Mouse (Mus musculus): ENCODE results near the gene Csrp2. TPM values are rescaled to one million over a fixed set of nuclear protein-coding genes. Genes with fewer than 3 reads are reported as not detected.
A peak's percentile ranks its signal among the peaks of the same experiment; 100 is the strongest.

Csrp2 gene
- polyA plus RNA-seq, 1 experiment = 221 TPM

DNA sequence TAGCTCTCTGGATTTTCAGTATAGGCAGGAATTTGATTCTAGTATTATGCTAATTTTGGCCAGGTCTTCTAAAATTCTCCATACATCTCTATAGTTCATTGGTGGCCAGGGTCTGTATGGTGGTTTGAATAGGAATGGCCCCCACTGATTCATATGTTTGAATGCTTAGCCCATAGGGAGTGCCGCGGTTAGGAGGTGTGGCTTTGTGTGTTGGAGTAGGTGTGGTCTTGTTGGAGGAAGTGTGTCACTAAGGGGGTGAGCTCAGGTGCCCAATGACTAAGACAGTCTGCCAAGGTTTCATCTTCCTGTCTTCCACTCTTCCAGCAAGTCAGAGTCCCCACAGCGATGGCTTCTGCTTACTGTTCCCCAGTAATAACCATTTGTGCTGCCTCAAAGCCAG lies 15.7 kb upstream of the Csrp2 start:
- Histone ChIP-seq H3K27ac (ENCODE audit: insufficient read depth, low read length) (no peak overlapping the region), H3K4me3 (ENCODE audit: low read depth, low read length) (no peak overlapping the region), H3K9me3 (replicated peaks; ENCODE audit: control insufficient read depth, insufficient read depth, low read length, poor library complexity, severe bottlenecking) (0 out of 2 replicates have a peak, but pooled peaks cover 2% of the 10 kb centered on the region), H3K9ac (ENCODE audit: low read depth, poor library complexity, severe bottlenecking) (no peak overlapping the region), H3K36me3 (ENCODE audit: control insufficient read depth, insufficient read depth, low read length, poor library complexity, severe bottlenecking) (no peaks in the 10 kb centered on the region), H3K27me3 (ENCODE audit: control insufficient read depth, insufficient read depth, low read length, poor library complexity, severe bottlenecking) (no peaks in the 10 kb centered on the region), H3K4me1 (ENCODE audit: control insufficient read depth, insufficient read depth, low read length) (no peaks in the 10 kb centered on the region)
- no peak for TF ChIP-seq EP300 (IDR thresholded peaks at IDR 0.05; ENCODE audit: insufficient read depth, low read depth, low read length)
- no peak for TF ChIP-seq CTCF (IDR thresholded peaks at IDR 0.05; ENCODE audit: low read depth, low read length)
- no peak for TF ChIP-seq POLR2A (IDR thresholded peaks at IDR 0.05; ENCODE audit: insufficient read depth, low read length)

DNA sequence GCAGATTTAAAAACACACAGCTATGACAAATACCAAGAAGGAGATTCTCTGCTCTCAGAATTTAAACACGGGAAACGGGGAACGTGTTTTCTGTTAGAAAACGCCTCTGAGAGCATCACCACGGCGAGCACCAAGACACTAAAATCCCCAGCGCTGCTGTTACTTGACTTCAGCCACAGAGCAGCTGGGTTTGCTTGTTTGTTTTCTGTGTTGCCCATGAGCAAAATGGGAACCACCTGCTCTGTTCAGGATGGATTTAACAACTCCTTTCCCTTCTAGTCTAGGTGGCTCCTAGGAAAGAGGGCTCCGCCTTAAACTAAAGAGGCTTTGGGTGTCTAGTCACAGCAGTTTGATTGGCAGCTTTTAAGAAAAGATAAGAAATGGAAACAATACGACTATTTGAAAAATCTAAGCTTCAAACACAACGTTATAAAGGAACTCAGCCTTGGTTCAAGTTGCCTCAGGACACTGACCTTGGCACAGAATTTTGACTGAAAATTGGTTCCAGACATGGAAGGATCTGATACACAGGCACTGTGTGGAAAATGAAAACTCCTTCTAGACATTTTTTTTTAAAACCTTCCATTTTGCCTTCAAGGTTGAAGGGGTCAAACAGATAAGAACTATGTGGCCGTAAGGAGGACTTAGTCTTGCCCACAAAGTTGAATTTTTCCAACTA lies 2.8 kb upstream of the Csrp2 start:
- TF ChIP-seq CTCF (IDR thresholded peaks at IDR 0.05; ENCODE audit: low read depth, low read length) (no peak), POLR2A (IDR thresholded peaks at IDR 0.05; ENCODE audit: insufficient read depth, low read length) (no peak), EP300 (IDR thresholded peaks at IDR 0.05; ENCODE audit: insufficient read depth, low read depth, low read length) (no peak)
- Histone ChIP-seq H3K27ac (ENCODE audit: insufficient read depth, low read length) (no peak overlapping the region), H3K9ac (ENCODE audit: low read depth, poor library complexity, severe bottlenecking) (no peak overlapping the region), H3K27me3 (ENCODE audit: control insufficient read depth, insufficient read depth, low read length, poor library complexity, severe bottlenecking) (no peaks in the 10 kb centered on the region), H3K36me3 (ENCODE audit: control insufficient read depth, insufficient read depth, low read length, poor library complexity, severe bottlenecking) (no peaks in the 10 kb centered on the region), H3K9me3 (replicated peaks; ENCODE audit: control insufficient read depth, insufficient read depth, low read length, poor library complexity, severe bottlenecking) (peaks cover 15% of the 10 kb centered on the region), H3K4me3 (ENCODE audit: low read depth, low read length) (no peak overlapping the region), H3K4me1 (ENCODE audit: control insufficient read depth, insufficient read depth, low read length) (peaks cover 2% of the 10 kb centered on the region)

DNA sequence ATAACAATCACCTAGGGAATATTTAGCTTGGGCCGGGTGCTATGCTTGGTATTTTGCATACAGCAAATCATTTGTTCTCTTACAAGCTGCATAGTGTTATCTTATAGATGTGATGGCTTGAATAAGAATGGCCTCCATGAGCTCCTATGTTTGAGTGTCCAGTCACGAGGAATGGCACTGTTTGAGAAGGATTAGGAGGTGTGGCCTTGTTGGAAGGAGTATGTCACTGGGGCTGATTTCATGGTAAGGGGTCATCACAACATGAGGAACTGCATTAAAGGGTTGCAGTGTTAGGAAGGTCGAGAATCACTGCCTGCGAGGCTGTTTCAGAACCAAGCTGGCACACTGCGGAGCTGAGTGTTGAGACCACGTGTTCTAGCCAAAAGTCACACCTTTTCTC lies 2.1 kb upstream of the Csrp2 start:
- TF ChIP-seq EP300 (IDR thresholded peaks at IDR 0.05; ENCODE audit: insufficient read depth, low read depth, low read length) = no peak
- TF ChIP-seq POLR2A (IDR thresholded peaks at IDR 0.05; ENCODE audit: insufficient read depth, low read length) = no peak
- TF ChIP-seq CTCF (IDR thresholded peaks at IDR 0.05; ENCODE audit: low read depth, low read length) = no peak
- H3K4me1 ChIP-seq (ENCODE audit: control insufficient read depth, insufficient read depth, low read length) = peaks cover 3% of the 10 kb centered on the region
- no peaks in the 10 kb centered on the region for H3K36me3 ChIP-seq (ENCODE audit: control insufficient read depth, insufficient read depth, low read length, poor library complexity, severe bottlenecking)
- peaks cover 7% of the 10 kb centered on the region for H3K9me3 ChIP-seq (replicated peaks; ENCODE audit: control insufficient read depth, insufficient read depth, low read length, poor library complexity, severe bottlenecking)
- no peaks in the 10 kb centered on the region for H3K27me3 ChIP-seq (ENCODE audit: control insufficient read depth, insufficient read depth, low read length, poor library complexity, severe bottlenecking)
- H3K27ac ChIP-seq (ENCODE audit: insufficient read depth, low read length) = no peak overlapping the region
- H3K9ac ChIP-seq (ENCODE audit: low read depth, poor library complexity, severe bottlenecking) = no peak overlapping the region
- H3K4me3 ChIP-seq (ENCODE audit: low read depth, low read length) = no peak overlapping the region

DNA sequence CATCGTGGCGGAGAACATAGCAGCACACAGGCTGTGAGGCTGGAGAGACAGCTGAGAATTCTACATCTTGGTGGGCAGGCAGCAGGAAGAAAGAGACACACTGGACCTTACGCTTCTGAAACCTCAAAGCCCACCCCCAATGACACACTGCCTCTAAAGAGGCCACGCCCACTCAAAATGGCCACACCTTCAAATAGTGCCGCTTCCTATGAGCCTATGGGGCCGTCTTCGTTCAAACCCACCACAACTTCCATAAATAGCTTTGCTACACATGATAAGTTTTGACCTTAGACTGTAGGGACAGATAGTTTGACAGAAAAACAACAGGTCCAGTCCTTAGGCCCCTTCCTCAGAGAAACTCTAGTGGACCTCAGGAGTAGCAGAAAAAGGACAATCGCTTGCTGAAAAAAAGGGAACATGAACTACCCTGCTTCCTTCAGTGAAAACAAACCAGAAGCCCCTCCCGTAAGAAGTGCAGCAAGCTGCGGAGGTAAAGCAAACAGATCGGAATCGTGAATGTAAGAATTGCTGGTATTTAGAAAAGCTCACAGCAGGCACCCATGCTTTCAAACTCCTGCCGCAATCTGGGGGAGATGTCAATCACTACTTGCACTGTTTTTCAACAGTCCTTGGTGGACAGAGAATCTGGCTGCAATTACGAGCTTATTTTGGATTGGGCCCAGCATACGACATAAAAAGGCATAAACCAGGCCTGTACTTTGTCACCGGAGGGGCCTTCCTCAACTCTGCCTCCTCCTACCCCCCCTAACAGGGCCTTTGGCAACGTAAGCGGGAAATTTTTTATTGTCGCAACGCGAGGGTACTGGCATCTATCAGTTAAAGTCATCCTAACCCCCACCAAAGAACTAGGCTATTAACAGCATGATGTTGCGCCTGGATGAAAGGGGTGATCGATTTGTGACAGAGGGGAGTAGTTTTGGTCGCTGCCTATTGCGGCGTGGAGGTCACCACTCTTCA lies 886 bp upstream of the Csrp2 start:
- Histone ChIP-seq H3K27ac (ENCODE audit: insufficient read depth, low read length) (no peak overlapping the region), H3K27me3 (ENCODE audit: control insufficient read depth, insufficient read depth, low read length, poor library complexity, severe bottlenecking) (no peaks in the 10 kb centered on the region), H3K9ac (ENCODE audit: low read depth, poor library complexity, severe bottlenecking) (peak overlapping the region; percentile 78), H3K4me1 (ENCODE audit: control insufficient read depth, insufficient read depth, low read length) (peaks cover 6% of the 10 kb centered on the region), H3K9me3 (replicated peaks; ENCODE audit: control insufficient read depth, insufficient read depth, low read length, poor library complexity, severe bottlenecking) (0 out of 2 replicates have a peak, but pooled peaks cover 2% of the 10 kb centered on the region), H3K4me3 (ENCODE audit: low read depth, low read length) (0 out of 2 replicates have a peak overlapping the region, but pooled peaks have one; percentile 12), H3K36me3 (ENCODE audit: control insufficient read depth, insufficient read depth, low read length, poor library complexity, severe bottlenecking) (peaks cover 4% of the 10 kb centered on the region; the same call in 1 of the 2 replicates)
- TF ChIP-seq CTCF (IDR thresholded peaks at IDR 0.05; ENCODE audit: low read depth, low read length) = no peak
- TF ChIP-seq EP300 (IDR thresholded peaks at IDR 0.05; ENCODE audit: insufficient read depth, low read depth, low read length) = no peak
- no peak for TF ChIP-seq POLR2A (IDR thresholded peaks at IDR 0.05; ENCODE audit: insufficient read depth, low read length)

DNA sequence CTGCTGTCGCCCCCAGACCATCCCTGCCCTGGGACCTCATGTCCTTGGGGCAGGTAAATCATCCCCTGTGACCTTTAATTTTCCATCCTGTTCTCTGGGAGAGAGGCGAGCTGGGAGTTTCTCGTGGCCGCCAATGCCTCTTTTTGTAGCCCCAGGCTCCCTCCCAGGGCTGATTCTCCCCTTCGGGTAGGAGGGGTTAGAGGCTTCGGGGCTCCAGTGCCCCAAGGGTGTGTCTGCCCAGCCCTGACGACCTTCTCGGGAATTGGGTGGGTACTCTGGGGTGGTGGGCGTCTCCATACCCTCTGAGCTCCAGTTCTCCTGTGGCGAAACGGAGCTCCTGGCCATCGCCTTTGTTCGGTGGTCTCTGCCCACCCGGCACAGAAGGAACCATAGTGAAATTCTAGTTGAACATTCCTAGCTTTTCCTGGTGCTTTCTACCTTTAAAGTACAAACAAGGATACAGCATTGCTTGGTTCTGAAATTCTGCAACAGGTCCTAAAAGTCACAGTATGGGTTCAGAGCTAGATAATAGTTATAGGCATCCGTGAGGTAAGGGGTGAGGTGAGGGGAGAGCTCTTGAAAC lies 870 bp downstream of the Csrp2 start:
- H3K4me3 ChIP-seq (ENCODE audit: low read depth, low read length) = peak overlapping the region; percentile 98
- peak overlapping the region; percentile 78 for H3K9ac ChIP-seq (ENCODE audit: low read depth, poor library complexity, severe bottlenecking)
- H3K4me1 ChIP-seq (ENCODE audit: control insufficient read depth, insufficient read depth, low read length) = peaks cover 6% of the 10 kb centered on the region
- peak overlapping the region; percentile 71 for H3K27ac ChIP-seq (ENCODE audit: insufficient read depth, low read length)
- H3K36me3 ChIP-seq (ENCODE audit: control insufficient read depth, insufficient read depth, low read length, poor library complexity, severe bottlenecking) = peaks cover 6% of the 10 kb centered on the region; the same call in 1 of the 2 replicates
- 0 out of 2 replicates have a peak, but pooled peaks cover 2% of the 10 kb centered on the region for H3K9me3 ChIP-seq (replicated peaks; ENCODE audit: control insufficient read depth, insufficient read depth, low read length, poor library complexity, severe bottlenecking)
- no peaks in the 10 kb centered on the region for H3K27me3 ChIP-seq (ENCODE audit: control insufficient read depth, insufficient read depth, low read length, poor library complexity, severe bottlenecking)
- TF ChIP-seq POLR2A (IDR thresholded peaks at IDR 0.05; ENCODE audit: insufficient read depth, low read length) (no peak), EP300 (IDR thresholded peaks at IDR 0.05; ENCODE audit: insufficient read depth, low read depth, low read length) (no peak), CTCF (IDR thresholded peaks at IDR 0.05; ENCODE audit: low read depth, low read length) (no peak)
